Mouse (Mus musculus): ENCODE results near the gene Slc39a11. TPM values are rescaled to one million over a fixed set of nuclear protein-coding genes. Genes with fewer than 3 reads are reported as not detected.

Gene Slc39a11
- polyA plus RNA-seq, 1 experiment from 2014 or later = 37.1 TPM

DNA sequence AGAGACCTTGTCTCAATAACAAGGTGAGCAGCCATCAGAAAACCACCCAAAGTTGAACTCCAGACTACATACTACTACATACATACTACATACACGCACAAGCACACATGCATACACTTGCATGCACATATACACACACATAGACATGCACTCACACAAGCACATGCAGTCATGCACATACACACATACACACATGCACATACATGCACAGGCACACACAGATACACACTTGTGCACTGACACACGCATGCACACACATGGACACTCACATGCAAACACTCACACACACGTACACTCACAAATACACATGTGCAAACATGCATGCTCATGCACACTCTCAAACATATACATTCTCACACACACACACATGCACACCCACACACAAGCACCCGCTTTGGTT is 242.4 kb downstream of the Slc39a11 start:
- H3K27ac ChIP-seq = no peak overlapping the region

DNA sequence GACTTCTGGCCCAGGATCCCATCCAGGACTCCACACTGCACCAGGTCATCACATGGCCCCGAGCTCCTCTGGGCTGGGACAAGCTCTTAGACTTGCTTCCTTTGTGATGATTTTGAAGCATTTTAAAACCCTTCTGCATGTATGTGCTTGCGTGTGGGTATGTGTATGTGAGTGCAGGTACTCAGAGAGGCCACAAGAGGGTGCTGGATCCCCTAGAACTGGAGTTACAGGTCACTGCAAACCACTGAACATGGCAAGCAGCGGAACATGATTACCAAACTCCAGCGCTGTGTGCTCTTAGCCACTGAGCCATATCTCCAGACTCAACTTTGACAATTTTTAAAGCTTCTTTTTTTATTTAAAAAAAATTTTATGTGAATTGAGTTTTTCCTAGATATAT is 249.0 kb downstream of the Slc39a11 start:
- H3K9me3 ChIP-seq = no peaks in the 10 kb centered on the region
- H3K4me1 ChIP-seq = no peaks in the 10 kb centered on the region
- no peak overlapping the region for H3K4me3 ChIP-seq (replicated peaks)
- no peak for ATAC-seq (ENCODE audit: insufficient read depth, low FRiP score, low read depth)
- no peak overlapping the region for H3K27ac ChIP-seq
- H3K4me2 ChIP-seq = no peak overlapping the region
- no peak overlapping the region for H3K9ac ChIP-seq
- no peaks in the 10 kb centered on the region for H3K27me3 ChIP-seq (replicated peaks)
- H3K36me3 ChIP-seq = no peaks in the 10 kb centered on the region
- WGBS = 92% methylated on average over 4 of the region's 4 CpGs

More for the DNA sequence above, 242.4 kb downstream of the Slc39a11 start:
- Histone ChIP-seq H3K9me3 (no peaks in the 10 kb centered on the region), H3K9ac (no peak overlapping the region), H3K36me3 (no peaks in the 10 kb centered on the region), H3K4me1 (no peaks in the 10 kb centered on the region), H3K4me3 (replicated peaks) (no peak overlapping the region), H3K4me2 (no peak overlapping the region), H3K27me3 (replicated peaks) (no peaks in the 10 kb centered on the region)
- ATAC-seq (ENCODE audit: insufficient read depth, low FRiP score, low read depth) = no peak
- WGBS = 92% methylated on average over 4 of the region's 4 CpGs

- Histone ChIP-seq H3K4me1 (no peaks in the 10 kb centered on the region), H3K4me3 (replicated peaks) (no peak overlapping the region), H3K27me3 (replicated peaks) (no peaks in the 10 kb centered on the region), H3K9me3 (no peaks in the 10 kb centered on the region), H3K4me2 (no peak overlapping the region), H3K36me3 (no peaks in the 10 kb centered on the region), H3K27ac (no peak overlapping the region), H3K9ac (no peak overlapping the region)
- 78% methylated on average over 11 of the region's 11 CpGs for WGBS
- no peak for ATAC-seq (ENCODE audit: insufficient read depth, low FRiP score, low read depth)
Measured at GRCm38 (mm10) chr11:113399601-113400000, 250.3 kb downstream of the Slc39a11 start.

- WGBS = 53% methylated on average over 1 of the region's 1 CpGs
Measured at GRCm38 (mm10) chr11:113397394-113397793, 252.5 kb downstream of the Slc39a11 start.

GRCm38 (mm10) chr11:113393366-113394150 is 256.3 kb downstream of the Slc39a11 start:
- Histone ChIP-seq H3K27ac (no peak overlapping the region), H3K4me1 (no peaks in the 10 kb centered on the region), H3K4me3 (replicated peaks) (no peak overlapping the region), H3K4me2 (no peak overlapping the region), H3K36me3 (no peaks in the 10 kb centered on the region), H3K9ac (no peak overlapping the region), H3K27me3 (replicated peaks) (no peaks in the 10 kb centered on the region), H3K9me3 (no peaks in the 10 kb centered on the region)
- 73% methylated on average over 23 of the region's 23 CpGs for WGBS
- ATAC-seq (ENCODE audit: insufficient read depth, low FRiP score, low read depth) = no peak

More at GRCm38 (mm10) chr11:113397394-113397793, 252.5 kb downstream of the Slc39a11 start:
- Histone ChIP-seq H3K27ac (no peak overlapping the region), H3K36me3 (no peaks in the 10 kb centered on the region), H3K9ac (no peak overlapping the region), H3K4me1 (no peaks in the 10 kb centered on the region), H3K27me3 (replicated peaks) (no peaks in the 10 kb centered on the region), H3K4me3 (replicated peaks) (no peak overlapping the region), H3K4me2 (no peak overlapping the region), H3K9me3 (no peaks in the 10 kb centered on the region)
- ATAC-seq (ENCODE audit: insufficient read depth, low FRiP score, low read depth) = no peak

DNA sequence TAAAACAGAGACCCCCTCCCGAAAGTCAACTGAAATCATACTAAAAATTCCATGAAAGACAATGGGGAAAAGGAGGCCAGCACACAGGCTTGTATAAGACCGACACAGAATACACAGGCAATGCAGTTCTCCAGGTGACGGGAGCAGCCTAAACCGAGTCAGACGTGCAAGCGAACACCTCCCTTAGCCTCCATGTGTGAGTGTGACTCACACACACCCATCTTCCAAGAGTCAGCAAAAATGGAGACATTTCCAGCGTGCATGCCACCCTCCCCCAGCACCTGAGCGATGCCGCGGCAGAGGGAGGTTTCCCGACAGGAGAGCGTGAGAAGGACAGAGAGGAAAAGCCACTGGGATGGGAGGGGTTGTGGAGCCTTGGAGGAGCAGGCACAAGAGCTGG is 258.2 kb downstream of the Slc39a11 start:
- no peak overlapping the region for H3K9ac ChIP-seq
- no peaks in the 10 kb centered on the region for H3K36me3 ChIP-seq
- no peak for ATAC-seq (ENCODE audit: insufficient read depth, low FRiP score, low read depth)
- H3K27me3 ChIP-seq (replicated peaks) = no peaks in the 10 kb centered on the region
- no peaks in the 10 kb centered on the region for H3K9me3 ChIP-seq
- no peaks in the 10 kb centered on the region for H3K4me1 ChIP-seq
- no peak overlapping the region for H3K4me2 ChIP-seq
- WGBS = 88% methylated on average over 12 of the region's 12 CpGs
- no peak overlapping the region for H3K4me3 ChIP-seq (replicated peaks)
- H3K27ac ChIP-seq = no peak overlapping the region

DNA sequence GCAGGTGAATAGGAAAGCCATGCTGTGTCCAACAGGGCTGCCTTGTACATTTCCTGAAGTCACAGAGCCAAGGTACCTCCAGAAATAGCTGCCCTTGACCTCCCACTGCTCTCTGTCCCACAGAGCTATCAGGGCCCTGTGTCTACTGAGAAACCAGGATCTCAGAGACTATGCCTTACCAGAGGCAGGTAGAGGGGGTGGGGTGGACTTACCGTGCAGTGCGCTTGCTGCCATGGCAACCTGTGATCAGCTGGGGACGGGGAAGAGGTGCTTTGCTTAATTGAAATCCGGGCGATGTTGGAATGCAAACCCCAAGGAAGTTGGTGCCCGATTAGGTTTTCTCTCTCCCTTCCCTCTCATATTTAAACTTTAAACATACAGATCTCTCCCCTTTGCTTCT is 260.2 kb downstream of the Slc39a11 start:
- H3K4me1 ChIP-seq = no peaks in the 10 kb centered on the region
- no peak overlapping the region for H3K4me2 ChIP-seq
- H3K27ac ChIP-seq = no peak overlapping the region
- H3K4me3 ChIP-seq (replicated peaks) = no peak overlapping the region
- no peaks in the 10 kb centered on the region for H3K36me3 ChIP-seq
- H3K27me3 ChIP-seq (replicated peaks) = no peaks in the 10 kb centered on the region
- 35% methylated on average over 6 of the region's 6 CpGs for WGBS
- no peaks in the 10 kb centered on the region for H3K9me3 ChIP-seq
- H3K9ac ChIP-seq = no peak overlapping the region
- ATAC-seq (ENCODE audit: insufficient read depth, low FRiP score, low read depth) = no peak

- no peaks in the 10 kb centered on the region for H3K36me3 ChIP-seq
- H3K9ac ChIP-seq = no peak overlapping the region
- no peak overlapping the region for H3K4me3 ChIP-seq (replicated peaks)
- WGBS = 32% methylated on average over 10 of the region's 10 CpGs
- no peaks in the 10 kb centered on the region for H3K27me3 ChIP-seq (replicated peaks)
- no peak for ATAC-seq (ENCODE audit: insufficient read depth, low FRiP score, low read depth)
- H3K4me1 ChIP-seq = no peaks in the 10 kb centered on the region
- no peak overlapping the region for H3K4me2 ChIP-seq
- no peak overlapping the region for H3K27ac ChIP-seq
- no peaks in the 10 kb centered on the region for H3K9me3 ChIP-seq
Measured at GRCm38 (mm10) chr11:113382674-113383571, 267.0 kb downstream of the Slc39a11 start.

DNA sequence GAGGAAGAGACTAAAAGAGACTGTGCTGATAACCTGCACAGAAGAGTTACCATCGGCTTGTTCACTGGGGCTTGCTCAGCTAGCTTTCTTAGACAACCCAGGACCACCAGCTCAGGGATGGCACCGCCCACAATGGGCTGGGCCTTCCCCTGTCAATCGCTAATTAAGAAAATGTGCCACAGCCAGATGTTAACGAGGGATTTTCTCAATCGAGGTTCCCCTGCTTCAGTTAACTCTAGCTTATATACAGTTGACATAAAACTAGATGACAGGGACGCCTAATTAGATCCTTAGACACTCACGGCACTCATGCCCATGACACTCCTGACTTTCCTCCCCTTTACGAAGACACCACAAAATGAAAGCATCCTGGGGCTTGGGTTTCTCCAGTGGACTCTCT is 268.3 kb downstream of the Slc39a11 start:
- Histone ChIP-seq H3K27me3 (replicated peaks) (no peaks in the 10 kb centered on the region), H3K4me1 (no peaks in the 10 kb centered on the region), H3K27ac (no peak overlapping the region), H3K36me3 (no peaks in the 10 kb centered on the region), H3K9ac (no peak overlapping the region), H3K4me3 (replicated peaks) (no peak overlapping the region), H3K4me2 (no peak overlapping the region), H3K9me3 (no peaks in the 10 kb centered on the region)
- WGBS = 81% methylated on average over 8 of the region's 8 CpGs
- no peak for ATAC-seq (ENCODE audit: insufficient read depth, low FRiP score, low read depth)

DNA sequence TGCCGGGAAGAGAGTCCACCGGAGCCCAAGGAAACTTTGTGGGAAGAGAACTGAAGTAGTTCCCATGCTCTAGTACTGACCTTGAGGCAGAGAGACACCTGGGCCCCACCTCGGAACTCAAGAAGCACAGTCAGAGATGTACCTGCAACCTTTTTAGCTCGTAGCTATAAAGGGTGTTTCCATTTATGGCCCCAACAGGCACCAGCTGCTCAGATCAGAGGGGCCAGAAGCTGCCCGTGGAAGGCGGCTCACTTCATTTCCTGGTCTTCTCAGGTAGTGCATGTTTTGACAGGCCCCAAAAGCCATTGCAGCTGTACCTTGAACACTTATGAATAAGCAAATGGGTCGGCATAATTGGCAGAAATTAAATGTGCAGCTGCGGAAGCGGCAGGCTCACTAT is 271.0 kb downstream of the Slc39a11 start:
- no peaks in the 10 kb centered on the region for H3K9me3 ChIP-seq
- no peak overlapping the region for H3K4me2 ChIP-seq
- no peaks in the 10 kb centered on the region for H3K36me3 ChIP-seq
- no peak overlapping the region for H3K27ac ChIP-seq
- H3K4me1 ChIP-seq = no peaks in the 10 kb centered on the region
- H3K4me3 ChIP-seq (replicated peaks) = no peak overlapping the region
- 66% methylated on average over 9 of the region's 9 CpGs for WGBS
- no peak overlapping the region for H3K9ac ChIP-seq
- no peaks in the 10 kb centered on the region for H3K27me3 ChIP-seq (replicated peaks)
- no peak for ATAC-seq (ENCODE audit: insufficient read depth, low FRiP score, low read depth)

DNA sequence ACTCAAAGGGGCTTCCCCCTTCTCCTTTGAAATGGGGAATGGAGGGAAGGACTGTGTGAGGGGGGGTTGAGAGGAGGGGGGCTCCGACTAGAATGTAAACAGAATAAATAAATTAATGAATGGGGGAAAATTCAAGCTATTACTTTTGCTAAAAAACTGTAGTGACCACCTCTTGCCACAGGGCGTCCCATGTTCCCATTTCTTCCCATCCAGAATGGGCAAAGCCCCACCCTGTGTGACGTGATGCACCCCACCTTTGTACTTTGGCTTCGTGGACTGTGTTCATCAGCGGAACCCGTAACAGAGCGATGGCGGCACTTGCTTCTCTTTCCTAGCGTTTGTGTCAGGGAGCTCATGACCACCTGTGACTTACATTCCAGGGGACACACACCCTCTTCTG is 273.8 kb downstream of the Slc39a11 start:
- 85% methylated on average over 9 of the region's 9 CpGs for WGBS
- no peak for ATAC-seq (ENCODE audit: insufficient read depth, low FRiP score, low read depth)
- H3K4me2 ChIP-seq = no peak overlapping the region
- no peak overlapping the region for H3K9ac ChIP-seq
- H3K27me3 ChIP-seq (replicated peaks) = no peaks in the 10 kb centered on the region
- H3K9me3 ChIP-seq = no peaks in the 10 kb centered on the region
- H3K4me3 ChIP-seq (replicated peaks) = no peak overlapping the region
- H3K36me3 ChIP-seq = no peaks in the 10 kb centered on the region
- no peaks in the 10 kb centered on the region for H3K4me1 ChIP-seq
- H3K27ac ChIP-seq = no peak overlapping the region

- H3K27me3 ChIP-seq (replicated peaks) = no peaks in the 10 kb centered on the region
- WGBS = 87% methylated on average over 10 of the region's 10 CpGs
Measured at GRCm38 (mm10) chr11:113373926-113374325, 276.0 kb downstream of the Slc39a11 start.

More at GRCm38 (mm10) chr11:113373926-113374325, 276.0 kb downstream of the Slc39a11 start:
- Histone ChIP-seq H3K9me3 (no peaks in the 10 kb centered on the region), H3K4me1 (no peaks in the 10 kb centered on the region), H3K4me3 (replicated peaks) (no peak overlapping the region), H3K9ac (no peak overlapping the region), H3K4me2 (no peak overlapping the region), H3K36me3 (no peaks in the 10 kb centered on the region), H3K27ac (no peak overlapping the region)
- no peak for ATAC-seq (ENCODE audit: insufficient read depth, low FRiP score, low read depth)

Data from stomach, embryonic 15.5 days (tissue).